Mouse (Mus musculus) myocyte (in vitro differentiated cells): ENCODE data around the gene Slc16a12. TPM values are rescaled to one million over a fixed set of nuclear protein-coding genes. Genes with fewer than 3 reads are reported as not detected.

Experiments used
- H3K27me3 ChIP-seq: one replicate; pipeline ENCODE4 v1.6.1; 2011; ENCODE audit not compliant: control insufficient read depth, insufficient read depth, insufficient read length
- H3K36me3 ChIP-seq: one replicate; pipeline ENCODE4 v1.6.1; 2011; ENCODE audit not compliant: control insufficient read depth, insufficient read depth
- H3K4me2 ChIP-seq: one replicate; pipeline ENCODE4 v1.6.1; 2011; ENCODE audit warnings: low read depth, control low read depth
- H3K4me3 ChIP-seq: one replicate; pipeline ENCODE4 v1.5.1; 2011; ENCODE audit warnings: mild to moderate bottlenecking, control low read depth, moderate library complexity
- H3K79me2 ChIP-seq: one replicate; pipeline ENCODE4 v1.6.1; 2011; ENCODE audit not compliant: control insufficient read depth, insufficient read depth
- H3ac ChIP-seq: one replicate; pipeline ENCODE4 v1.6.1; 2011; ENCODE audit not compliant: control insufficient read depth, insufficient read length
- CEBPB ChIP-seq: IDR thresholded peaks from 2 replicates; pipeline ENCODE4 v1.6.1; 2011; ENCODE audit warnings: mild to moderate bottlenecking, moderate library complexity; ENCODE audit not compliant: poor library complexity, insufficient read depth, severe bottlenecking
- E2F4 ChIP-seq: IDR thresholded peaks from one replicate; pipeline ENCODE4 v1.6.1; 2011; ENCODE audit warnings: mild to moderate bottlenecking, control low read depth, moderate library complexity; ENCODE audit not compliant: insufficient read depth
- MAX ChIP-seq: IDR thresholded peaks from one replicate; pipeline ENCODE4 v1.6.1; 2011; ENCODE audit warnings: low read depth, mild to moderate bottlenecking, control low read depth
- MYOD1 ChIP-seq, 3 experiments: IDR thresholded peaks; one replicate each; pipeline ENCODE4 v1.6.1; 2011; ENCODE audit warnings: control low read depth in 2 of 3, low read depth in 2 of 3, mild to moderate bottlenecking in 2 of 3, moderate library complexity in 1 of 3; ENCODE audit not compliant: insufficient read length in 2 of 3, control insufficient read depth in 1 of 3
- MYOG ChIP-seq, 3 experiments: IDR thresholded peaks; one replicate each; pipeline ENCODE4 v1.6.1; 2011; ENCODE audit warnings: control low read depth in 2 of 3, low read depth in 2 of 3, mild to moderate bottlenecking in 2 of 3; ENCODE audit not compliant: insufficient read length in 2 of 3, control insufficient read depth in 1 of 3, insufficient read depth in 1 of 3
- POLR2A ChIP-seq: IDR thresholded peaks from one replicate; pipeline ENCODE4 v1.6.1; 2011; ENCODE audit warnings: low read depth, mild to moderate bottlenecking, control low read depth, moderate library complexity; ENCODE audit not compliant: insufficient read length
- POLR2AphosphoS2 ChIP-seq: IDR thresholded peaks from one replicate; pipeline ENCODE4 v1.6.1; 2011; ENCODE audit warnings: low read depth, control low read depth; ENCODE audit not compliant: insufficient read length
- REST ChIP-seq: IDR thresholded peaks from one replicate; pipeline ENCODE4 v1.6.1; 2011; ENCODE audit warnings: mild to moderate bottlenecking, control low read depth, moderate library complexity; ENCODE audit not compliant: insufficient read depth, insufficient read length
- SRF ChIP-seq: IDR thresholded peaks from one replicate; pipeline ENCODE4 v1.6.1; 2011; ENCODE audit warnings: low read depth; ENCODE audit not compliant: control insufficient read depth, insufficient read length
- TCF12 ChIP-seq: IDR thresholded peaks from one replicate; pipeline ENCODE4 v1.6.1; 2011; ENCODE audit warnings: mild to moderate bottlenecking, control low read depth; ENCODE audit not compliant: poor library complexity, insufficient read depth, severe bottlenecking
- TCF3 ChIP-seq: IDR thresholded peaks from one replicate; pipeline ENCODE4 v1.6.1; 2011; ENCODE audit warnings: low read depth, control low read depth; ENCODE audit not compliant: insufficient read length
- USF1 ChIP-seq: IDR thresholded peaks from one replicate; pipeline ENCODE4 v1.6.1; 2011; ENCODE audit warnings: low read depth, mild to moderate bottlenecking, control low read depth, moderate library complexity
- polyA plus RNA-seq: library from polyadenylated mRNA; unstranded; fragments of >200 nt; fragmentation: generic; extraction: Trizol; gene quantifications from one replicate; pipeline ENCODE4 v1.2.1, GENCODE M21; 2012; ENCODE audit warnings: missing spikeins

Slc16a12 gene
- polyA plus RNA-seq, 1 experiment: 0.04 TPM

- H3K79me2 ChIP-seq: no peaks in the 10 kb centered on the region
- no peaks in the 10 kb centered on the region for H3K27me3 ChIP-seq
- no peaks in the 10 kb centered on the region for H3K36me3 ChIP-seq
- no peak overlapping the region for H3K4me2 ChIP-seq
- no peak overlapping the region for H3K4me3 ChIP-seq
- no peak overlapping the region for H3ac ChIP-seq
- TF ChIP-seq MAX (no peak), CEBPB (no peak), MYOD1 (IDR thresholded peaks at IDR 0.05; ENCODE audit: control insufficient read depth in 1 of 3, insufficient read length in 2 of 3, low read depth in 2 of 3) (no peak), SRF (no peak), USF1 (no peak), REST (no peak)
Measured at GRCm38 (mm10) chr19:34745012-34745411, 2.1 kb downstream of the Slc16a12 start.

GRCm38 (mm10) chr19:34737916-34738315 lies 9.2 kb downstream of the Slc16a12 start:
- TF ChIP-seq CEBPB (no peak), MAX (no peak), E2F4 (no peak), POLR2A (no peak), TCF12 (no peak), MYOD1 (IDR thresholded peaks at IDR 0.05; ENCODE audit: control insufficient read depth in 1 of 3, insufficient read length in 2 of 3, low read depth in 2 of 3) (no peak), SRF (no peak), POLR2AphosphoS2 (no peak), TCF3 (no peak), MYOG (IDR thresholded peaks at IDR 0.05; ENCODE audit: control insufficient read depth in 1 of 3, insufficient read depth in 1 of 3, insufficient read length in 2 of 3, low read depth in 2 of 3) (no peak), REST (no peak), USF1 (no peak)
- no peaks in the 10 kb centered on the region for H3K79me2 ChIP-seq
- no peaks in the 10 kb centered on the region for H3K36me3 ChIP-seq
- H3K4me3 ChIP-seq: no peak overlapping the region
- H3K27me3 ChIP-seq: no peaks in the 10 kb centered on the region
- H3ac ChIP-seq: no peak overlapping the region
- no peak overlapping the region for H3K4me2 ChIP-seq

GRCm38 (mm10) chr19:34735900-34736299 lies 11.2 kb downstream of the Slc16a12 start:
- no peak overlapping the region for H3ac ChIP-seq
- no peaks in the 10 kb centered on the region for H3K27me3 ChIP-seq
- no peak for TF ChIP-seq TCF3
- TF ChIP-seq USF1: no peak
- TF ChIP-seq SRF: no peak
- TF ChIP-seq POLR2A: no peak
- no peak for TF ChIP-seq REST
- TF ChIP-seq MYOG (IDR thresholded peaks at IDR 0.05; ENCODE audit: control insufficient read depth in 1 of 3, insufficient read depth in 1 of 3, insufficient read length in 2 of 3, low read depth in 2 of 3): no peak
- no peak for TF ChIP-seq MYOD1 (IDR thresholded peaks at IDR 0.05; ENCODE audit: control insufficient read depth in 1 of 3, insufficient read length in 2 of 3, low read depth in 2 of 3)
- TF ChIP-seq E2F4: no peak
- TF ChIP-seq MAX: no peak
- TF ChIP-seq CEBPB: no peak
- no peak for TF ChIP-seq POLR2AphosphoS2
- no peak for TF ChIP-seq TCF12

GRCm38 (mm10) chr19:34733020-34733419 lies 14.1 kb downstream of the Slc16a12 start:
- no peak overlapping the region for H3ac ChIP-seq
- no peaks in the 10 kb centered on the region for H3K79me2 ChIP-seq
- no peaks in the 10 kb centered on the region for H3K27me3 ChIP-seq
- H3K4me3 ChIP-seq: no peak overlapping the region
- H3K36me3 ChIP-seq: no peaks in the 10 kb centered on the region
- no peak for TF ChIP-seq E2F4
- TF ChIP-seq SRF: no peak
- no peak for TF ChIP-seq POLR2A
- no peak for TF ChIP-seq MYOG (IDR thresholded peaks at IDR 0.05; ENCODE audit: control insufficient read depth in 1 of 3, insufficient read depth in 1 of 3, insufficient read length in 2 of 3, low read depth in 2 of 3)
- TF ChIP-seq USF1: no peak
- no peak for TF ChIP-seq REST
- no peak for TF ChIP-seq TCF3
- no peak for TF ChIP-seq TCF12
- no peak for TF ChIP-seq CEBPB
- no peak for TF ChIP-seq POLR2AphosphoS2
- no peak for TF ChIP-seq MAX
- TF ChIP-seq MYOD1 (IDR thresholded peaks at IDR 0.05; ENCODE audit: control insufficient read depth in 1 of 3, insufficient read length in 2 of 3, low read depth in 2 of 3): no peak
- H3K4me2 ChIP-seq: no peak overlapping the region

More at GRCm38 (mm10) chr19:34735900-34736299, 11.2 kb downstream of the Slc16a12 start:
- Histone ChIP-seq H3K79me2 (no peaks in the 10 kb centered on the region), H3K4me2 (no peak overlapping the region), H3K4me3 (no peak overlapping the region), H3K36me3 (no peaks in the 10 kb centered on the region)

- no peaks in the 10 kb centered on the region for H3K79me2 ChIP-seq
- peak overlapping the region; percentile 54 for H3K4me2 ChIP-seq
- no peaks in the 10 kb centered on the region for H3K27me3 ChIP-seq
- no peak for TF ChIP-seq MYOG (IDR thresholded peaks at IDR 0.05; ENCODE audit: control insufficient read depth in 1 of 3, insufficient read depth in 1 of 3, insufficient read length in 2 of 3, low read depth in 2 of 3)
- no peak for TF ChIP-seq E2F4
- no peak for TF ChIP-seq MAX
- TF ChIP-seq USF1: no peak
- no peak for TF ChIP-seq TCF12
- no peak for TF ChIP-seq TCF3
- TF ChIP-seq SRF: no peak
- no peak for TF ChIP-seq CEBPB
- TF ChIP-seq POLR2AphosphoS2: no peak
- TF ChIP-seq POLR2A: no peak
- TF ChIP-seq MYOD1 (IDR thresholded peaks at IDR 0.05; ENCODE audit: control insufficient read depth in 1 of 3, insufficient read length in 2 of 3, low read depth in 2 of 3): no peak
- no peak for TF ChIP-seq REST
- H3ac ChIP-seq: no peak overlapping the region
- H3K36me3 ChIP-seq: no peaks in the 10 kb centered on the region
- H3K4me3 ChIP-seq: no peak overlapping the region
Measured at GRCm38 (mm10) chr19:34731356-34731755, 15.7 kb downstream of the Slc16a12 start.
